Mouse (Mus musculus) 3134 (cell line): ENCODE measurements around the gene Rcn1.

Source experiments
- DNase-seq: peaks from one replicate; pipeline ENCODE4 v3.0.0-alpha.2; 2011; ENCODE audit warnings: low spot score; ENCODE audit not compliant: insufficient read length; ENCODE audit errors: extremely low read depth

Rcn1 gene

DNA sequence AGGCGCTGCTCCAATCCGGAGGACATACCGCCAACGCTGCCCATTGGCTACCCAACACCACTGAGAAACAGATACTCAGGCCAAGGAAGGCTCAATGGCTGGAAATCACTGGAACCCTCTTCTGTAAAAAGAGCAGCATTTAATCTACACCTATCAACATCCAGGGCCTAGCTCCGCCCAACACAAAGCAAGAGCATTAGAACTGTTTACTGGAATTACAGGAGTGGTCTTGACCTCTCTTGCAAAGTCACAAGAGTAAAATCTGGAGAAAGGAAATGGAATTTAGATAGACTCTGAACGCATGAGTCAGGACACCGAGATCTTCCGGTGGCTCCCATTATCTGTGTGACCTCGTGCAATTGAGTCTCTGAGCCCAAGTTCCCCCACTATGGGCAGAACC is 3.1 kb downstream of the Rcn1 start:
- DNase-seq: no peak

DNA sequence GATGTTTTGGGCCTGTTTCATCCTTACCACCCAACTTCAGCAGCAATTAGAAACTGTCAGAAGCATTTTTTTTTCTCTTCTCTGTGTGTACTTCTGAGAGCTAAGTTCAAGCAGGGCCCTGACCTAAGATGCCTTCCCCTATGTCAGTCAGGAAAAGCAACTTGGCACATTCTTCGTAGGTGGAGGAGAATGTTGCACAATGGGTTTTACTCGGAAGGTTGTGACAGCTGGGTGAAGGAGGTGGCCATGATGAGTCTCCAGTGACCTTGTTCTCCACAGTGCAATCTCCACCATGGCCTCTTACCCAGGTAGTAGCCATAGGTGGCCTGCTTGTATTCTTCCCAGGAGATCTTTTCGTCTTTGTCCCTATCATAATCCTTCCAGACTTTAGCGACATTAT is 4.7 kb downstream of the Rcn1 start:
- DNase-seq: no peak

DNA sequence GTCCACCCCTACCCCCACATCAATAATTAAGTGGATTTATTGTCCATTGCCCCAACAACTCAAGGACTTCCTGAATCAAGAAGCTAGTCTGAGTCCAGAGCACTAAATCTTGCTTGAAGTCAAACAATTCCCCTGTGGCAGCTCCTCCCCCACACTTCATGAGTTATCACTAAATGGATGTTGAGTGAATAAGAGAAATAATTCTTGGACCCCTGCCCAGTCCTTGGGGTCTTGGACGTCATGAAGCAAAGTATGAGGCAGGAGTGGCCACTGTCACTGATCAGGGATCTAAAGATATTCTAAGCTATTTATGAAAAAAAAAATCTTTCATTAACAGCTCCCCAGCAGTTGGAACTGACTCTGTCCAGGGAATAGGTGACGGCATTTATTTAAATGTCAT is 6.6 kb downstream of the Rcn1 start:
- no peak for DNase-seq

DNA sequence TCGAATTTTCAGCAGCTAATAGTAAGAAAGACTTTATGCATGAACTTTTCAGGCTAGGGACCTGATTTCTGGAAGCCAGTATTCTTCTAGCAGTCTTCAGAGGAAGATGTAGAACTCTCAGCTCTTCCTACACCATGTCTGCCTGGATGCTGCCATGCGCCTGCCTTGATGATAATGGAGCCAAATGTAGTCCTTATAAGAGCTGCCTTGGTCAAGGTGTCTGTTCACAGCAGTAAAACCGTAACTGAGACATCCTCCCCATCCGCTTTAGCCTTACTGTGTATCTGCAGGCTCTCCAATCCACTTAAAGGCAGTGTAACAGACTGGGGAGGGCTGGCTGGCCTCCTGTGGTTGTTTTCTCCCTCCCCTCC is 7.7 kb downstream of the Rcn1 start:
- DNase-seq: no peak

DNA sequence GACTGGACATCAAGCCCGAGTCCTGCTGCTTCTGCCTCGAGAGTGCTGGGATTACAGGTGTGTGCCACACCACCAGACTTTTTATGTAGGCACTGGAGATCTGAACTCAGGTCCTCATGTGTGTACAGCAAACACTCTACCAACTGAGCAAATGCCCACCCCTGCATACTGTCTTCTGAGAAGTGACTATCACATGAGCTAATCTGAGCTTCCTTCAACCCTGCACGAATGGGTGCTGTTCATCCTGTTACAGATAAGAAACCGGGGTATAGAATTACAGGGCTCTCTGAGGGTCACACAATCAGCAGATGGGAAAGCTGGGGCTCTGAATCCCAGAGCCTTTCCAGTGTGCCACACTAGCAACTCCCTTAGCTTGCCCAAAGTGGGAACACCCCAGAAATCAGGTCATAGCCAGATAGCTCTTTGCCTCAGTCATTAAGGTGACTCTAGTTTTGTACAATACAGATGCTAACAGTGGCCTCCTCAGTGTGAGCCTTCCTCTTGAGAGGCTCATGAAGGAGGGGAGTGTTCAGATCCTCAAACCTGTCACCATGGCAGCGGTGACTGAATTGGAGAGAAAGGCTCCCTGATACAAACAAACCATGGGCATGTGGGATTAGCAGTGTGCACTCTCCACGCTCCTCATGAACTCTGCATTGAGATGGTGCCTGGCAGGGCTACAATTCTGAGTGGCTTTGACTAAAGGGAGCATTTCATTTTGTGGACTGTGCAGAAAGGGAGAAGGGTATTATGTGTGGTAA is 8.3 kb downstream of the Rcn1 start:
- no peak for DNase-seq

DNA sequence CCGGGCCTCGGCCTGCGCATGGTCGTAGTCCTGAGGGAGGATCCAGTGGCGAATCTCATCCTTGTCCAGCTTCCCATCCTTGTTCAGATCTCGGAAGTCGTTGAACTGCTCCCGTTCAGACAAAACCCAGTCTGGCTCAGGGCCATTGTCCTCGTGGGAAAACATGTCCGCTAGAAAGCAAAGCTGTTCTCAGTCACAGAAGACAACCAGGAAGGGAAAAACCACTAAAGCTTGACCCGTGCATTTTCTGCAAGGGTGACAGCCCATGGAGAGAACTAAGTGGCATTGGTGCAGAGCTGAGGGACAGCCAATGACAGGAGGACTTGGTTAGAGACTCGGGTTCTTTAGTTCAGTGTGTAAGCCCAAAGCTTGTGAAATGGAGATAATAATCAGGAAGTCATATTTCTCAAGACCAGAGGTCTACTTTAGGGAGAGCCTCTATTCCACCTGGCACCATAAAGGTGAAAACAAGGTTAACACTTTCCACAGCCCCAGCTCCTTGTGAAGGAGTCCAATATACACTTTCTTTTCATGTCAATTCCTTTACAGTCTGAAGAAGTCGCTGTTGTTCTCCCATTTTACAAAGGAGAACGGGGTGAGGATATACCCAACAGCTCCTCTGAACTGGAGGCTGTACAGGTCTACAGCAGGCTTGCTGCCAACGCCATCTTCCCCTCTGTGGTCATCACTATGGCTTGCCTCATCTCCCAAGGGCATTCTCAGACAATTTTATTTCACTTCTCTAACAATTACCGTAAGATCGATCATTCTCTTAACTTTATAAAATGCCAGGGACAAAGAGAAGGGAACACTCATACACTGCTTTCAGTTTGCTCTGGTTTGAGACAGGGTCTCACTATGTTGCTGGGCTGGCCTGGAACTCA is 9.9 kb downstream of the Rcn1 start:
- no peak for DNase-seq

DNA sequence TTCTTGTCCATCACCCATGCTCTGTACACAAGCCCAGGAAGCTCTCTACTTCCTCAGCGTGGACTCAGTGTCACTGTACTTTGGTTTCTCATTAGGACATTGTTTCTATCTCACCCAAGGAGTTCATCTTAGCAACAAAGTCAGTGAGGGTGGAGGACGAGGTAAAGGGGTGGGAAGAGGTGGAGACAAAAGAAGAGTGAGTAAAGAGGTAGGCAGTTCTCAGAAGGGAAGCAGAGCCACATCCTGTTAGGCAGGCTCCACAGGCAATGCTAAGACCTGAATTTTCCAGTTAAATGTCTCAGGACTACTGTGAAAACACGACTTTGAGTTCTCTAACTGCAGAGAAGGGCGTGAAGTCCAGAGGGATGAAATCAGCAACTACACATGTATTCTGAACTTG is 12.7 kb downstream of the Rcn1 start:
- no peak for DNase-seq

DNA sequence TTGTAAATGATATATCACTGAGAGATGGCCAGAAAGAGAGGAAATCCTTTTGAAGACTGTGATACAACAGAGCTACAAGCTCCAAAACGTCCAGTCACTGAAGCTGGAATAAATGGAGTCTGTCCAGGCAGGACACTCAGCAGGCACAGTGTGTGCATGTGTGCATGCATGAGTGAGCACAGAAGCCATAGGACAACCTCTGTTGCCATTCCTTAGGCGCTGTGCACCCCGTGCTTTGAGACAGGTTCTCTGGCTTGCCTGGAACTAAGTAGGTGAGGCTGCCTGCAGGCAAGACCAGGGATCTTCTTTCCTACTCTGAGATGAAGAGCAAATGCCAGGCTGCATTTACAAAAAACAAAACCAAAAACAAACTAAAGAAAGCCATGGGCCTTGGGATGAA is 14.1 kb downstream of the Rcn1 start:
- no peak for DNase-seq

DNA sequence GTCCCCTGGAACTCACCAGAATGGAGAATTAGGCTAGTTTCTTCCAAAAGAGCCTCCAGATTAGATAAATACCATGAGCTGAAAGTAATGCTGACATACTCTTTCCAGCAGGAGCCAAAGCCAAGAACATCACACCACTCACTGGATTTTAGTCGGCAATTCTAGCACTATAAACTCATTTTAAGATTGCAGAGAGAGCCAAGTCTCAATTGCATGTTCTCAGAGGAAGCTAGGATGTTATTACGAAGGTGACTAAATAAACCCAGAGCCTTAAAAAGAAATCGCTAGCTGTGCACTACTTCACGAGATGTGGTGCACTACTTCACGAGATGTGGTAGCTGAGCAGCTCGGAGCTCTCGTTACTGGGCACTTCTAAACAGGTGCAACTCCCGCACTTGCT is 16.1 kb downstream of the Rcn1 start:
- DNase-seq: no peak

DNA sequence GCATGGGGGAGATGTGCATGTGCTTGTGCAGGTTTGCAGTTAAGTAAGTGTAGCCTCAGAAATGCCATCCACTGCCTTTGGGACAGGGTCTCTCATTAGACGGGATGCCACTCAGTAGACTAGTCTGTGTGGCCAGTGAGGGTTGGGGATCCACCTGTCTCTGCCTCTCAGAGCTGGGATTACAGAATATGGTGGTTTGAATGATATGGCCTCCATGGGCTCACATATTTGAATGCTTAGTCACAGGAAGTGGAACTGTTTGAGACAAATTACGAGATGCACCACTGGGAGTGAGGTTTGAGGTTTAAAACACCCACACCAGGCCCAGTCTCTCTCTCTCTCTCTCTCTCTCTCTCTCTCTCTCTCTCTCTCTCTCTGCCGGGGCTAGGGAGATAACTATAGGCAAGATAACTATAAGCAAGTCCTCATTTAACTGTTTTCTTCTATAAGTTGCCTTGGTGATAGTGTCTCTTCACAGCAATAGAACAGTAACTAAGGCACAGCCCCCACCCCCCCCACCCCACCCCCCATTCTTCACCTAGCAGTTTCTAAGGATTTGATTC is 18.3 kb downstream of the Rcn1 start:
- no peak for DNase-seq

DNA sequence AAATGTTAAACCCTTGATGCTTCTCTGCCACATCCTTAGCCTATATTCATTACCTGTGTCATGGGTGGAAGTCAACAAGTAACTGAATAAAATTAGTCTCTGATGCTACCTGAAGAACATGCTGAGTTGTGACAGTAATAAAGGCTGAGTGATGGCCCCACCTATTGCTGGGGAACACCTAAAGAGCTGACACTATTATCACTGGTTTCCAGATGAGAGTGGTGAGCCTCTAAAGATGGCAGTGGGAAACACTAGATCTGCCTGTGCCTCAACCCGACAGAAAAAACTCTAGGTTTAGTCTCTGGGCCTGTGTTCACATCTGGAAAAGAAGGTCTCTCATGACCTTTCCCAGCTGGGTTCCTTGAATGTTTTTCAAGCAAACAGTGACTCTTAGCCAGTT is 19.4 kb downstream of the Rcn1 start:
- no peak for DNase-seq

DNA sequence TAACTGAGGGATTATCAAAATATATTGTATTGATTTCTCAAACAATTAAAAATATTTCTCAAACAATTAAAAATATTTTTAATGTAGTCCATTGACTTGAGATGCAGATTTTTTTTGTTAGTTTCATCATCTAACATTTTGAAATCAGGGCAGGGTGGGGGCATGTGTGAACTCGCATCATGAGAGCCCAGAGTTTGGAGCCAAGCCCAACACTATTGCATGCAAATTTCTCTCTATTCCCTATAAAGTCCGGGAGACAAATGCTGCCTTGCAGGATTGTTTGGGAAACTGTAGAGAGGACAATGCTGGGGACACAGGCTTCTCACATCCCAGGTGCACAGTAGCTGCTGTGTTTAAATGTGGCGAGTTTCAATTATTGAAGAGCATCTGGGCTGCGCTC is 23.4 kb downstream of the Rcn1 start:
- DNase-seq: no peak

DNA sequence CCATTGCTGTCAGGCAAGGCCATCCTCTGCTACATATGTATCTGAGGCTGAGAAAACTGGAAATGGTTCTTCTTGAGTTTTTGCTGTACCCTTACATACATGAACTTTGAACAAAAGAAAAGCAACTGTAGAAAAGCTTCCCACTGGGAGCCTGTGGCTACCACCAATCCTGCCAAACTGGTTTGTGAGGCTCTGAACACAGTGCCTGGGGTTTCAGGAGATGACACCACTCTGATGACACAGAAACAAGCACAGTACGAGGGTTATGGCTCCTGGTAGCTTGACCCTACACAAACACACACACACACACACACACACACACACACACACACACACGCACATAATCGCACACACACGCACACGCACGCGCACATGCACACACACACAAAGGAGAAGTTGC is 23.9 kb downstream of the Rcn1 start:
- DNase-seq: no peak

DNA sequence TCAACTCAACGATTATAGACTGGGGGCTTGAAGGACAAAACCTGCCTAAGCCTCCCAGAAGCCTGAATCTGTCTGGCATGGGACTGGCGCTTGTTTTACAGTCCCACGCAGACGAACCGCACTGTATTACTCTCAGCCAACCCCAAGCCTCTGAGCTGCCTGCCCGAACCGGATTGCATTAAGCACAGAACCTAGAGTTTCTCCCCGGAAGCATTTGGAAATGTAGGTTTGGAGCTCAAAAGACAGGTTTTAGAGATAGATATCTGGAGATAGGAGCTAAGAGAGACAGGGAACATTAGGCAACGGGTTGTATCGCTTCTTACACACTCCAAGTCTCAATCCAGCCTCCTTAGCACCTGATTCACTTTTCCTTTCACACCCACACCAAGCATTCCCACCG is 25.5 kb downstream of the Rcn1 start:
- no peak for DNase-seq

DNA sequence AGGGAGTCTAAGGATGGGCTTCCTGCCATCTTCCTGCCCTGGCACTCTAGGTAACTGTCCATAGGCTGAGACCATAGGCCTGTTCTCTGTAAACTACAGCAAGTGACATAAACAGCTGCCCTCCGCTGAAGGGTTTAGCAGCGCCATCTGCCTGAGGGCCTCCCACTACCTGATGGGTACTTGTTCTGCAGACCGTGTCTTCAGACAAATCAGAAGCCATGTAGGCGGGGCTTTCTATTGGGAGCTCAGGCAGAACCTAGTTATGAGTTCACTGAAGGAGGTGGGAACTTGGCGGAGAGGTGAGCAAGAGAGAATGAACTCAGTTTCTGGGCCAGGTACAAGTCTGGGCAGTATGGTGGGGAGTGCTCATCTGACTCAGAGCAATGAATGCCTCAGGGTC is 26.4 kb downstream of the Rcn1 start:
- no peak for DNase-seq

DNA sequence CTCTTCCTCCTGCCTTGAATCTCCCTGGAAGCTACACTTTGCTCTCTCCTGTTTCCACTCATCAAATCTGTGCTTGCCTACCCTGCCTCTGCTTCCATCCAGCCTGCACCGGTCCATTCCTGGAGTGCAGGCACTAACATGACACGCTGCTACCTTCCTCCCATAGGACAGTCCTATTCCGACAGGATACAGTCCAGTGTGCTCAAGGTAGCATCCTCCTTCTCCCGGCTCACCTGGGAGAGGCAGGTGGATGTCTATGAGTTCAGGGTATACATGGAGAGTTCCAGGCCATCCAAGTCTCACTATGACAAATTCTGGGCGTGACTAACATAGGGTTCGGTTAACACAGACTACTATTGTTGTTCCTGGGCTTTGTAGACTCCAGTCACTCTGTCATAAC is 27.0 kb downstream of the Rcn1 start:
- DNase-seq: no peak

DNA sequence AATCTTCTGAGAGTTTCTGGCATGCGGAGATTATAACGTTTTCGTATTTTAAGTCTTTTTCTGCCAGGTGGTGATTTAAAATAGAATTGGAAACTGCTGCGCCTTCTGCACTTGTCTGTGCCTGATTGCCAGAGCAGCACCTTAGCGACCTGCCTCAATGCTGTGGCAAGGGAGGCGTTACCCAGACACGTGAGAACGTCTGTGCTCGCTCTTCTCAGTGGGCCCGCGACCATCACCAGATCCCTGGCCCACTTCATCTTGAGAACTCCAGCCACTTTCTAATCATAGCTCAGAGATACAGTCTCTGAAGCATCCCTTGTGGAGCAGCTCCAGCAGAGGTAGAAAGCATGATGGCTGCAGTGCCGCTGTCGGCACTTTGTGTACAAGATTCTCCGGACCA is 28.4 kb downstream of the Rcn1 start:
- DNase-seq: no peak

DNA sequence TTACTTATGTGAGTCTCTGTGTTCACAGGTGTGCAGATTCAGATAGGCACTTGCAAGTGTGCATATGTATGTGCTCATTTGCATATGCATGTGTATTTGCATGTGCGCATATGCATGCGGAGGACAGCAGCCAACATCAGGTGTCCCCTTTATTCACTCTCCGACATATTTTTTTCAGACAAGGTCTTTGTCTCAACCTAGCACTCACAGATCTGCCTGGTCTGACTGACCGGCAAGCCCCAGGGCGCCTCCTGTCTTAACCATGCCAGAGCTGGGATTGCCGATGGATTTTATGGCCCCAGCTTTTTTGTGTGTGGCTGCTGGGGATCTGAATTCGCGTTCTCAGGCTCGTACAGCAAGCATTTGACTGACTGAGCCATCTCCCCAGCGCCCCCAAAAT is 28.9 kb downstream of the Rcn1 start:
- DNase-seq: no peak

DNA sequence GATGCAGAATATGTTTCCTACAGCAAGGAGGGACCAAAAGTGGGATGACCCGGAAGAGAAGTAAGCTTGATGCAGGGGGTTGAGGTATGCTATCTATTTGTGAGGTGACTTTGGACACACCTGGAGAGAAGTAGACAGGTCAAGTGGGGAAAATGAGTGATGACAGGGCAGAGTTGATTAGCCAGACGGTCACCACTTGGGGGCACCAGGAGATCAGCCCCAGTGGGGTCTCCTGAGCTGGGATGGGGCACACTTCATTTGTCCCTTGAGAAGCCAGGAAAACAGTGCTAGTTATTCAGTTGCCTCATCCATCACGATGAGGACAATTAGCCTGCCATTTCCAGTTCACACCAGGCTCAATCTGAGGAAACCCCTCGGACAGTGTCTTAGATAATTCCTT is 31.5 kb downstream of the Rcn1 start:
- DNase-seq: no peak

DNA sequence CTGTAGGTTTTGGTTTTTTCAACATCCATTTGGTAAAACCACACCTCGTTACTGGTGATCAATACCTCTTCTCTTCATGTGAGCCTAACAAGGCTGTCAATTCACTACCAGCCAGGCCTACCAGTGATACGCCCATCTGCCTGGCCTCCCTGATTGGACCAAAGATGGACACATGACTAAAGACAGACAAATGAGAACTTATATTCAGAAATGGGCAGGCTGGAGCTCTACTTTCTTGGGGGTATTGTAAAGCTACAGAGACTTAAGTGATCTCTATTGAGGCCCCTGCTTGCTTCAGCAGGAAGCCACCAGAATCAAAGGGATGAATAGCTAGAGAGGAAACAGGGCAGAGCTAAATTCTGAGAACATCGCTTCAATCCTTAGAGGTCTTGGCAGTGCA is 41.1 kb downstream of the Rcn1 start:
- DNase-seq: no peak

DNA sequence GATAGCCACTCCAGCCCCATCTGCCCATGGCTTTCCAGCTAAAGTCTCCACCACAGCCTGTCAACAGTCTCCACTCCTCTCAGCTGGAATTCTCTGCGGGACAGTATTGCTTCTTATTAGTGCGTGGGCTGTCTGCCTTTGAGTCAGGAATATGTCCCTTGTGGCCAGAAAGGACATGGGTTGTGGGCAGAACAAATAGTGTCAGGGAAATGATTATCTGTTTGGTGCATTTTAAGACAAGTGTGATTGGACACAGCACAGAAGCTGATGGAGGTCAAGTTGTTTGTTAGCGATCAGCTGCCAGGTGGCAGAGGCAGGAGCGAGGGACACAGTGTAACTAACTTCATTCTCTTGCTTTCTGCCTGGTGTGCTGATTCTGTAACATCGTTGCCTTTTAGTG is 42.3 kb downstream of the Rcn1 start:
- DNase-seq: no peak

DNA sequence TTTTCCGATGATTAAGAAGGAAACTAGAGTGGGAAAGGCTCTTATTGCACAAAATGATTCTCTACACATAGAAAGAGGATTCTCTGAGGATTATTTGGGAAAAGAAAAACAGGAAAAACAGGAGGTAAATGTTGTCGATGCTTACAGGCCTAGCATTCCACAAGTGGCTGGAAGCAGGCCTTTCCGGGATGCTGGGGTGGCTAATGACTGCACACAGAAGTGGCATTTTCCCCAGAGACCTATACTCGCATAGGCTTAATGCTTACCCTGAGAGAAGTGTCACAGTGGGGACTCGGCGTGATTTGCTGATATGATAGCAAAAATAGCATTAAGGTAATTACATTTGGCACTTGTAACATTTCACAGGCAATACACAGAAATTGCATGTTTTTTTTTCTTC is 50.2 kb downstream of the Rcn1 start:
- DNase-seq: no peak
